Mouse (Mus musculus) G1E (cell line): ENCODE results near the gene Upk1a. TPM values are rescaled to one million over a fixed set of nuclear protein-coding genes. Genes with fewer than 3 reads are reported as not detected.

Experiments
- ATAC-seq: 2 replicates; pipeline ENCODE4 v1.8.0; 2016; ENCODE audit warnings: mild to moderate bottlenecking; ENCODE audit not compliant: insufficient number of reproducible peaks, poor library complexity, low FRiP score, severe bottlenecking; ENCODE audit errors: extremely low read depth
- DNase-seq: peaks from one replicate; pipeline ENCODE4 v3.0.0; 2012; ENCODE audit warnings: low spot score
- H3K27me3 ChIP-seq: 2 replicates; pipeline ENCODE4 v1.6.1; 2012; ENCODE audit warnings: mild to moderate bottlenecking, low read length, inconsistent platforms; ENCODE audit not compliant: insufficient read depth
- H3K36me3 ChIP-seq: replicated peaks from 2 replicates; pipeline ENCODE3; 2012; ENCODE audit warnings: mild to moderate bottlenecking, inconsistent platforms
- H3K4me1 ChIP-seq: 2 replicates; pipeline ENCODE4 v1.6.1; 2012; ENCODE audit warnings: low read depth, low read length, inconsistent platforms, mixed read lengths; ENCODE audit not compliant: insufficient read depth
- H3K4me3 ChIP-seq: 2 replicates; pipeline ENCODE4 v1.5.1; 2012; ENCODE audit warnings: low read depth, mild to moderate bottlenecking, inconsistent platforms, low read length, moderate library complexity, mixed read lengths
- H3K9me3 ChIP-seq: replicated peaks from 2 replicates; pipeline ENCODE4 v1.6.1; 2012; ENCODE audit warnings: inconsistent platforms
- CTCF ChIP-seq: IDR thresholded peaks from 2 replicates; pipeline ENCODE4 v1.5.1; 2012; ENCODE audit warnings: low read depth, low read length, inconsistent platforms, mixed read lengths
- GATA1 ChIP-seq: IDR thresholded peaks from 2 replicates; pipeline ENCODE4 v1.6.1; 2012; ENCODE audit warnings: borderline replicate concordance, low read length, inconsistent platforms, mixed read lengths
- GATA2 ChIP-seq: IDR thresholded peaks from 2 replicates; pipeline ENCODE4 v1.6.1; 2012; ENCODE audit warnings: low read depth, low read length, inconsistent platforms, borderline replicate concordance
- POLR2AphosphoS5 ChIP-seq: IDR thresholded peaks from 2 replicates; pipeline ENCODE4 v1.6.1; 2012; ENCODE audit warnings: low read depth, low read length, inconsistent platforms; ENCODE audit not compliant: insufficient replicate concordance
- TAL1 ChIP-seq: conservative IDR thresholded peaks from 2 replicates; pipeline ENCODE4 v1.6.1; 2012; ENCODE audit warnings: low read depth, low read length, inconsistent platforms, mixed read lengths
- polyA plus RNA-seq: library from polyadenylated mRNA; stranded (reverse); fragments of >175 nt; gene quantifications from 2 replicates; pipeline ENCODE4 v1.2.3, GENCODE M21; 2012
- total RNA-seq, 2 experiments: library from RNA; stranded (forward) in 1 of 2; stranded (reverse) in 1 of 2; fragments of 200-1000 nt in 1 of 2; fragments of >200 nt in 1 of 2; fragmentation: Nextera tagmentation in 1 of 2; gene quantifications; 2 replicates each; pipeline ENCODE4 v1.2.3; 2014 to 2017

The Upk1a gene
- total and polyA plus RNA-seq, 3 experiments = 0.82 to 15.0 (median 1.4) TPM

DNA sequence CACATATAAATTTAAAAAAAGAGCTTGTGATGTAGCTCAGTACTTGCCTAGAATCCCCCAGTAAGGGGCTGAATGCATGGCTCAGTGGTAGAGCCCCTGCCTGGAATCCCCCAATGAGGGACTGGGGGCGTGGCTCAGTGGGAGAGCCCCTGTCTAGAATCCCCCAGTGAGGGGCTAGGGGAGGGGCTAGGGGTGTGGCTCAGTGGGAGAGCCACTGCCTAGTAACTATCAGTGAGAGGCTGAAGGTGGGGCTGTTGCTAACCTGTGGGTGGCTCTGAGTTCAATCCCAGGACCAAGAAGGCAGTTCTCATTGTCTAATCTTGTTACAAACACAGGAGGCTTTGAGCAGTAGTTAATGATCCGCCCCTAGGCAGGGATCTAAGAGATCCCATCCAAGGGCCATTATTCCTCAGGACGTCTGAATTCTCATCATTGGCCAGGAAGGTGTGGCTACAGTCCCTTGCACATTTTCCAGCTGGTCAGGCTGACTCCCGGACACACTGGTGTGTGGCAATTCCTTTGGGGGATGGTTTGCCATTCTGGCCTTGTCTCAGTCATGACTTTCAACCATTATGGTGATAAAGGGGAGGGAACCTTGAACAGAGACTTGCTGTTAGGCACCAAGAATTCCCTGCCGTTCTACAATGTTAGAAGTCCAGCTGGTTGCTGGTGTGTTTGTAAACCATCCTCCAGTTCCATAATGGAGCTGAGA, 2.6 kb upstream of the Upk1a start:
- peaks cover 18% of the 10 kb centered on the region for H3K4me1 ChIP-seq
- no peak for TF ChIP-seq GATA2
- TF ChIP-seq TAL1 = no peak
- no peak for TF ChIP-seq POLR2AphosphoS5
- TF ChIP-seq GATA1 = no peak
- TF ChIP-seq CTCF = no peak
- H3K9me3 ChIP-seq = no peaks in the 10 kb centered on the region
- H3K36me3 ChIP-seq = peaks cover 68% of the 10 kb centered on the region
- no peaks in the 10 kb centered on the region for H3K27me3 ChIP-seq
- no peak for ATAC-seq
- DNase-seq = no peak
- H3K4me3 ChIP-seq = no peak overlapping the region

DNA sequence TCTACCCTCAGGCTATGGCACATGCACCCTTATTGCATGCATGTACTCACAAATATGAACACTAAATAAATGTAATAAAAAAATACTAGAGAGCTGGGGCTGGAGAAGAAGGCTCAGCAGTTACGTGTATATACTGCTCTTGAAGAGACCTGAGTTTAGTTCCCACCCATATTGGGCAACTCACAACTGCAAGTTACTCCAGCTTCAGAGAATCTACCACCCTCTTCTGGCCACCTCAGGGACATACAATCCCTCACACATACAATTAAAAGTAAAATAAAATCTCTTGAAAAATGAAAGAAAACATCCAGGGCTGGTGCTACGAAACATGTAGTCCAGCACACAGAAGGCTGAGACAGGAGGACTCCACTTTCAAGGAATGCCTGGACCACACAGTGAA, 1.8 kb upstream of the Upk1a start:
- peaks cover 71% of the 10 kb centered on the region for H3K36me3 ChIP-seq

DNA sequence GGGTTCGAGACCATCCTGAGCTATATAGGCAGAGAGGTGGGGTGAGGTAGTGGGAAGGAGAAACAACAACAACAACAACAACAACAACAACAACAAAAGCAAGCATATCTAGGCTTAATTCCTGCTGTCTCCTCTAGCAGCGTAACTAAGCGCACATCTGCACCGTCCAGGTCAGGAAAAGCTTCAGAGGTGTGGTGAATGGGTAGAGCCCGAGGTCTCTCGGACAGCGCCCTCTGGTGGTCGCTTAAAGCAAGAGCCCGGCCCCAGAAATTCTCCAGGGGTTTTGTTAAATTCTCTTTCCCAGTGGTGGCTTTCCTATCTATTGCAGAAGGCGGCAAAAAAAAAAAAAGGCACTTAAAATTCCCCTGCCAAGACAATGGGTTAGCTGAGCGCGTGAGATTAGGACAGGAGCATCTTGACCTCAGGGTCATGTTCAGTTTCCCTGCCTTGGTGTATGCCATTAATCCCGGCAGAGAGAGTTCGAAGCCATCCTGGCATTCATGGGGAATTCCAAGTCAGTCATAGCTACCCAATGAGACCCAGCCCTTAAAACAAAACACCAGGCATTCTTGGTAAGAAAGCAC, 974 bp upstream of the Upk1a start:
- no peaks in the 10 kb centered on the region for H3K9me3 ChIP-seq
- no peaks in the 10 kb centered on the region for H3K27me3 ChIP-seq
- TF ChIP-seq POLR2AphosphoS5 (no peak), CTCF (peak; percentile 51)
- H3K36me3 ChIP-seq = peaks cover 65% of the 10 kb centered on the region
- ATAC-seq (peak; percentile 40; the same call in 1 of the 2 replicates), DNase-seq (peak; percentile 42)
- H3K4me3 ChIP-seq = no peak overlapping the region
- H3K4me1 ChIP-seq = peaks cover 12% of the 10 kb centered on the region

More for the DNA sequence above, 1.8 kb upstream of the Upk1a start:
- no peaks in the 10 kb centered on the region for H3K9me3 ChIP-seq
- H3K27me3 ChIP-seq = no peaks in the 10 kb centered on the region
- ATAC-seq = no peak
- peaks cover 18% of the 10 kb centered on the region for H3K4me1 ChIP-seq
- TF ChIP-seq CTCF = no peak
- no peak for TF ChIP-seq GATA2
- H3K4me3 ChIP-seq = no peak overlapping the region
- DNase-seq = no peak

DNA sequence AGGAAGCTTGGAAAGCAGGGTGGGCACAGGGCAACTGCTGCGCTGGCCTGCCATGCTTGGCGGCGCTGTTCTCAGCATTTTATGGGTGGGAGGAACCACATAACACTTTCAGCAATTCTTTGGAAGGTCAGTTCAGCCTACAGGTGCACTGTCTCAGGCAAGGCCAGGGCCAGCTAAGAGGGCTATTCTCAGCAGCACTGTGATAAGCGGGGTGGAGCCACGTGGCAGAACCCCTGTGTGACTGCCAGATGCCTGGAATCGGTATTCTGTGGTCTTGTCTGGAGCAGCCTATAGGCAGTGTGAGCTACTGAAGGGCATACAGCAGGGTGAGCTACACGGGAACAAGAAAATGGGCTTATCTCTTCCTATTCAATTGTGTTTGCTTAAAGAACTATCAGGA, 2.6 kb downstream of the Upk1a start:
- ATAC-seq = no peak

DNA sequence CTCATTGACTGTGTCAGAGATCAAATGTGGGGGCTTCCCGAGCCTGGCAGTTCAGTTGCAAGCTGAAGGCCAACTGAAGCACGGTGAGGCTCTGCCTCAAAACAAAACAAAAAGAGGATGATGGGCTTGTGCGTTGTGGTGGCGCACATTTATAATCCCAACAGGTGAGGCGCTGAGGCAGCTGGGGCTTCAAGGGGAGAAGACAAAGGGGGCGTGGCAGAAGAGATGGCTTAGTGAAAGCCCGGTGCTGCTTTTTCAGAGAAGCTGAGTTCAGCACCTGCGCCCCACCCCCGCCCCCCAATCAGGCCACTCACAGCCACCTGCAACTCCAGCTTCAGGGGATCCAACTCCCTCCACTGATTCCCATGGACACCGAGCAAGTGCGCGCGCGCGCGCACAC, 4.2 kb downstream of the Upk1a start:
- Histone ChIP-seq H3K36me3 (peaks cover 38% of the 10 kb centered on the region), H3K9me3 (no peaks in the 10 kb centered on the region), H3K4me3 (no peak overlapping the region), H3K27me3 (no peaks in the 10 kb centered on the region), H3K4me1 (peaks cover 9% of the 10 kb centered on the region)
- DNase-seq (no peak), ATAC-seq (no peak)
- no peak for TF ChIP-seq CTCF
- TF ChIP-seq TAL1 = no peak
- TF ChIP-seq GATA1 = no peak
- no peak for TF ChIP-seq GATA2
- TF ChIP-seq POLR2AphosphoS5 = no peak

More for the DNA sequence above, 2.6 kb downstream of the Upk1a start:
- TF ChIP-seq GATA2 = no peak
- TF ChIP-seq TAL1 = no peak
- no peak for TF ChIP-seq GATA1
- no peak for TF ChIP-seq CTCF
- TF ChIP-seq POLR2AphosphoS5 = no peak
- Histone ChIP-seq H3K27me3 (no peaks in the 10 kb centered on the region), H3K9me3 (no peaks in the 10 kb centered on the region), H3K4me3 (no peak overlapping the region), H3K4me1 (peaks cover 11% of the 10 kb centered on the region), H3K36me3 (peaks cover 37% of the 10 kb centered on the region)
- DNase-seq = no peak

DNA sequence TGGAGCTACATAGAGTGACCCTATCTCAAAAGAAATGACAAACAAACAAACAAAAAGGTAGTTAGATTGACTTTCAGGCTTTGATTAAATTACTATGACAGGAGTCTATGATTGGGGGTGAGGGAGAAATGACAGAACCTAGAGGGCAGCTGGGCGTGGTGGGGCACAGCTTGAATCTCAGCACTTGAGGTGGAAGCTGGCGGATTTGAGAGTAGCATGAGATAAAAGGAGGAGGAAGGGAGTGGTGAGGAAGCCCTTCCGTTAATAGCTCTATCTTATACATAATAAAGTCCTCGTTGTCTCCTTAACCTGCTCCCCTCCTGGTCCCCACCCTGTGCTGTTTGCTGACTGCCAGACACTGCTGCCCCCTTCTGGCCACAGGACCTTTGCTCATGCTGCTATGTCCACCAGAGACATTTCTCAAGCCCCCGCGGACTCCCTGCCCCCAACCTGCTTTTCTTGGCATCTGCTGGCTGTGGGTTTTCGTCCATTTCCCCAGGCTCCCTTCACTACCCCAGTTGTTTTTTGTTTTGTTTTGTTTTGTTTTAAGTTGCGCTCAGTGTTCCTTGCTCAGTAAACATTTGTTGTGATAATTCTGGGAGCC, 4.8 kb downstream of the Upk1a start:
- H3K4me1 ChIP-seq = peaks cover 6% of the 10 kb centered on the region; the same call in 1 of the 2 replicates
- DNase-seq = peak; percentile 53
- H3K27me3 ChIP-seq = no peaks in the 10 kb centered on the region
- ATAC-seq = peak; percentile 34; the same call in 1 of the 2 replicates
- TF ChIP-seq TAL1 (no peak), GATA1 (no peak), CTCF (no peak; the same call in 1 of the 2 replicates), POLR2AphosphoS5 (no peak), GATA2 (no peak)
- H3K4me3 ChIP-seq = no peak overlapping the region
- peaks cover 40% of the 10 kb centered on the region for H3K36me3 ChIP-seq
- no peaks in the 10 kb centered on the region for H3K9me3 ChIP-seq
